Mouse (Mus musculus) kidney, adult 2 months (tissue): ENCODE measurements around the gene Tenm4. TPM values are rescaled to one million over a fixed set of nuclear protein-coding genes. Genes with fewer than 3 reads are reported as not detected.

Experiments used
- DNase-seq: peaks from one replicate; pipeline ENCODE4 v3.0.0; 2021
- H3K27ac ChIP-seq: fragments of 200-500 bp; 2 replicates; pipeline ENCODE4 v1.5.1; 2012; ENCODE audit warnings: low read depth, low read length, control low read depth, inconsistent platforms; ENCODE audit not compliant: insufficient read depth
- H3K27me3 ChIP-seq: fragments of 200-500 bp; replicated peaks from 2 replicates; pipeline ENCODE4 v1.6.1; 2012; ENCODE audit warnings: mild to moderate bottlenecking, moderate library complexity, low read length, inconsistent platforms; ENCODE audit not compliant: control insufficient read depth, insufficient read depth
- H3K36me3 ChIP-seq: fragments of 200-500 bp; 2 replicates; pipeline ENCODE4 v1.6.1; 2012; ENCODE audit warnings: mild to moderate bottlenecking, moderate library complexity, low read length, inconsistent platforms; ENCODE audit not compliant: control insufficient read depth, insufficient read depth
- H3K4me1 ChIP-seq: fragments of 200-500 bp; 2 replicates; pipeline ENCODE4 v1.6.1; 2011; ENCODE audit warnings: low read length; ENCODE audit not compliant: control insufficient read depth, insufficient read depth
- H3K4me3 ChIP-seq: fragments of 200-500 bp; 2 replicates; pipeline ENCODE4 v1.5.1; 2011; ENCODE audit warnings: mild to moderate bottlenecking, low read depth, low read length, control low read depth; ENCODE audit not compliant: insufficient read depth
- CTCF ChIP-seq: fragments of 200-500 bp; conservative IDR thresholded peaks from 2 replicates; pipeline ENCODE4 v1.5.1; 2011; ENCODE audit warnings: low read depth, mild to moderate bottlenecking, control low read depth, low read length, moderate library complexity, mixed read lengths; ENCODE audit not compliant: insufficient read depth, insufficient read length
- POLR2A ChIP-seq: fragments of 200-500 bp; IDR thresholded peaks from one replicate; pipeline ENCODE4 v1.6.1; 2011; ENCODE audit warnings: low read depth, low read length, control low read depth
- WGBS: fragments of 180-500 bp; shearing (Covaris S2); methylation state at CpG from one replicate; pipeline ENCODE4 v1.1.7; 2018; 5-methylcytosine and 5-hydroxymethylcytosine counted together
- polyA plus RNA-seq: library from polyadenylated mRNA; depleted of rRNA; stranded (reverse); fragments of >200 nt; gene quantifications from 2 replicates; pipeline ENCODE4 v1.2.3, GENCODE M21; 2012

Gene Tenm4
- polyA plus RNA-seq, 1 experiment, result 3.3 TPM

DNA sequence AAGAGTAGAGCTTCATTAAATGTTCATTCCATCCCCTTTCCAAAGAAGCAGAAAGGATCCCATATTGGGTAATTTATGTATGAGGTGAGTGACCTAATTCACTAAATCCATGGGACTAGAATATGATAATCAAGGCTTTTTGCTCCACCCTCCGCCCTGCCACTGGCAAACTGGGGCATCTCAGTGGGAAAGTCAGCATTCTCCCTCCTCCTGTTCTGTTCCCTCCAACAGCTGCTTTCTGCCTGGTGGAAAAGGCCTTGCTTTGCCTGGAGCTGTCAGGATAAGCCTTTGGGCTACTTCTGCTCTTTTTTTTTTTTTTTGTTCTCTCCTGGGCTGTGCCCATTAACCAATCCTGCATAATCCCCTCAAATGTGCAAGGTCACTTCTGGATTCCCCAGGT is 51.5 kb downstream of the Tenm4 start:
- Histone ChIP-seq H3K27me3 (no peaks in the 10 kb centered on the region), H3K4me1 (no peaks in the 10 kb centered on the region), H3K27ac (no peak overlapping the region), H3K4me3 (no peak overlapping the region), H3K36me3 (no peaks in the 10 kb centered on the region)
- no peak for DNase-seq
- TF ChIP-seq POLR2A, result no peak
- TF ChIP-seq CTCF, result no peak
- WGBS, result 97% methylated on average over 1 of the region's 1 CpGs

DNA sequence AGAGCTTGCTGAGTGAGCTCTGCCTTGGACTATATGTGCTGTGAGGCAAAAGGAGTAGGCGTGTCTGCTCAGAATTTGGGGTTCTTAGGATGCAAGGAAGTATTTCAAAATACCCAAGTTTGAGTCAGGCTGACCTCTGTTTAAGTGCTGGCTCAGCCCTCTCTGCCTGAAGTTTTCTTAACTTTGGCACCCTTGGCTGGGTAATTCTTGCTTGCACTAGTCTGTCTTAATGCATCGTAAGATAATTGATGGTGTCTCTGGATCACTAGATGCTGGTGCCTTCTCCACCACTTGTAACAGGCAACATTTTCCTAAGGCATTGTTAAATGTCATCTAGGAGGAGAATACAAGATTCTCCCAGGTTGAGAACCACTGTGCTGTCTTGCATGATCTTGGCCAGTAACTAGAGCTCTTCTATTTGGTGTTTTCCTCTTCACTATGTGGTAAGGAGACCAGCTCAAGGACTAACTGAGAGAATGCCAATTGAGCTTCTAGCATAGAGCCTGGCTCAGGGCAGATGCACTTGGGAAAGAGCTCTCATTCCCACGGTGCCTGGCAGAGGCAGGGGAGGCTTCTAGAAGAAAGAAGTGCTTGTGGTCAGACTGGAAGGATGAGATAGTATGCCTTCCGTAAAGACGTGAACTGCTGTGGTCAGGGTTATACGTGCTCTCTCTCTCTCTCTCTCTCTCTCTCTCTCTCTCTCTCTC is 57.7 kb downstream of the Tenm4 start:
- DNase-seq, result no peak
- Histone ChIP-seq H3K27ac (no peak overlapping the region), H3K36me3 (no peaks in the 10 kb centered on the region), H3K4me1 (no peaks in the 10 kb centered on the region), H3K4me3 (no peak overlapping the region), H3K27me3 (no peaks in the 10 kb centered on the region)
- TF ChIP-seq POLR2A (no peak), CTCF (no peak)
- WGBS, result 82% methylated on average over 6 of the region's 6 CpGs

DNA sequence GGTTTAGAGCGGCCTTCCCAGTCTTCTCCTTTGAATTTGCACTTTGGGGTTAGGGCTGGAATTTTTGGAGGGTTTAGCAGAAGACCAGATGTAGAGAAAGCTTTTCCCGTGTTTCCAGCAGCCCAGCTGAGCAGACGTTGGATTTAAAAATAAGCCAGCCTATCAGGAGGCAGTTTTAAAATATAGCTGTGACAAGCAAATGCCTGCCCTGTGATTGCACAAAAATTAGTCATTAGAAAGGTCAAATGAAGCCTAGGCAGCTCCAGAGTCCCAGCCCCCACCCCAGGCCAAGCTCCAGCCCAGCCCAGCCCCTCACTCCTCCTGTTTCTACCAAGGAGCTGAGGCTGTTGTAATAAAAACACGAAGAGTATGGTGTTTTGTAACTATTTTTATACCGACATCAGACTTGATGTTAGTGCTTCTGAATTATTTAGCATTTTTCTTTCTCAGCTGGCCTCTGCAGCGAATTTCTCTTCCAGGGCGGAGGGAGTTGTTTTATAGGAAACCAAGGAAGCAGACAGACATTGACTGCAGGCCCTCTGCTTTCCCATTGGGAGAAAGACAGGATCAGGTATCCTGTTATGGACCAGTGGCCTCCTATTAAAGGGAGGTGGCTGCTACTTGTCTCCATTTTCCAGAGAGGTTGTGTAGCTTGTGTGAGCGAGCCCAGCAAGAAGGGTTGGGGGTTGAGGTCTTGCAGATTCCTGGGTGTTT is 59.1 kb downstream of the Tenm4 start:
- H3K4me3 ChIP-seq, result no peak overlapping the region
- TF ChIP-seq CTCF, result no peak
- no peak for TF ChIP-seq POLR2A
- H3K27ac ChIP-seq, result no peak overlapping the region
- DNase-seq, result peak; percentile 22
- 64% methylated on average over 8 of the region's 8 CpGs for WGBS
- no peaks in the 10 kb centered on the region for H3K4me1 ChIP-seq
- no peaks in the 10 kb centered on the region for H3K27me3 ChIP-seq
- H3K36me3 ChIP-seq, result no peaks in the 10 kb centered on the region

DNA sequence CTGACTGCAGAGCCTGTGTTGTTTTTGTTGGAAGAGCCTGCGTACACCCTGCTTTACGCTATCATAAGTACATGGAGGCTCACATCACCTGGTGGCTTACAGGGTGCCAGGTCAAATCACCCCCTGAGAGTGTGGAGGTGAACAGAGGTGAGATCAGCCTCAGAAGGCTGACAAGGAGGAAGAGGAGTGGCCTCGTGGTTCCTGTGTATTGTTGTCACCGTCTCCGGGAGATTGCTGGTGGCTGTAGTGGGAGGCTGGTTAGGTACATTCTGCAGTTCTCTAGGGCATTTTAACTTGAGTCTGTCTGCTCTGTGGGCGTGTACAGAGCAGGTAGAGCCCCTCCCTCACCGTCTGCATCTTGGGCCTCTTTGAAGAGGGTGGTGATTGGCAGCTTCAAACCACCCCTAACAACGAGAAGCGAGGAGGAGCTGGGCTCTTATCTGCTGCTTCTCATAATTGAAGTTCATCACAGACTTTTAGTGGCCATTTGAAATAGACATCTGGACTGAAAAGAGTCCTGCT is 59.7 kb downstream of the Tenm4 start:
- DNase-seq, result no peak

DNA sequence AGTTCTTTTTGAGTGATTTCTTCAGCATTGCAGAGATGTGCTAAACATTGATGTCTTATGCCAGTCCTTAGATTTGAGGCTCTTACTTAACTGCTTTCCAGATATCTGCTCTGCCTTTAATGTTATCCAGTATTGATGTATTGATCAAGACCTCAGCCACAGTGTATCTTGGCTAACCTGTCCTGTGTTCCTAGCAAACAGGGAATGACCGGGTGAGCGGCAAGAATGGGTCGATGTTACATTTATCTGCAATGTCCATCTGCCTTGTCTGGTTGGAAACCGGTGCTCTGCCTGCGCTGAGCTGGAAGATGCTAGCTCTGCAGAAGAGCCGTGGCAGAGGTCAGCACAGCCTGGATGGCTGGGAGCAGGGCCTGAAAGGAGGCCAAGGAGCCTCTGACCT is 64.8 kb downstream of the Tenm4 start:
- Histone ChIP-seq H3K4me1 (no peaks in the 10 kb centered on the region), H3K27me3 (no peaks in the 10 kb centered on the region), H3K27ac (no peak overlapping the region), H3K36me3 (no peaks in the 10 kb centered on the region), H3K4me3 (no peak overlapping the region)
- TF ChIP-seq POLR2A, result no peak
- TF ChIP-seq CTCF, result no peak
- DNase-seq, result no peak
- WGBS, result 79% methylated on average over 6 of the region's 6 CpGs

More for the DNA sequence above, 59.7 kb downstream of the Tenm4 start:
- H3K4me1 ChIP-seq, result no peaks in the 10 kb centered on the region
- no peak for TF ChIP-seq CTCF
- TF ChIP-seq POLR2A, result no peak
- no peak overlapping the region for H3K4me3 ChIP-seq
- H3K36me3 ChIP-seq, result no peaks in the 10 kb centered on the region
- no peaks in the 10 kb centered on the region for H3K27me3 ChIP-seq
- 48% methylated on average over 9 of the region's 9 CpGs for WGBS
- no peak overlapping the region for H3K27ac ChIP-seq

DNA sequence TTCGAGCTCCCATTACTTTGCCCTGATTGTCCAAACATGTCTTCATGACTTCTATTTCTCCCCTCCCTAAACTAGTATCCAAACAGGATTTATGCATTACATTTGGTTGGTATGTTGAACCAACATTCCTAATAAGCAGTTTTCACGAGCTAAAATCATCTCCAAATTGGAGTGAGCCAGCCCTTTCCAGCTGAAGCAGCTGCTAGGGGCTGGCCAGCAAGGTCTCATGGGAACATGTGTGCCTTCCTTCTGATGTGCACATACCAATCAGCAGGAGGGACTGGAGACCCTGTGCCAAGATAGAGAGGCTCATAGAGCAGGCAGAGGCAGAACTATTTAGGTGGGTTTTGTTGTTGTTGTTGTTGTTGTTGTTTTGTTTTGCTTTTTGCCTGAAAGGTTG is 69.6 kb downstream of the Tenm4 start:
- no peak overlapping the region for H3K4me3 ChIP-seq
- H3K4me1 ChIP-seq, result peaks cover 8% of the 10 kb centered on the region; the same call in 1 of the 2 replicates
- WGBS, result 52% methylated on average over 2 of the region's 2 CpGs
- TF ChIP-seq POLR2A (no peak), CTCF (no peak)
- H3K36me3 ChIP-seq, result no peaks in the 10 kb centered on the region
- H3K27me3 ChIP-seq, result no peaks in the 10 kb centered on the region
- DNase-seq, result no peak
- H3K27ac ChIP-seq, result no peak overlapping the region
